Mouse (Mus musculus) small intestine, adult 2 months (tissue): Measurements from ENCODE around the gene S100a2. TPM values are rescaled to one million over a fixed set of nuclear protein-coding genes. Genes with fewer than 3 reads are reported as not detected.

Source experiments
- H3K27ac ChIP-seq: fragments of 200-500 bp; 2 replicates; pipeline ENCODE4 v1.5.1; 2012; ENCODE audit warnings: low read depth, low read length, control low read depth, inconsistent platforms; ENCODE audit not compliant: insufficient read depth
- H3K27me3 ChIP-seq: fragments of 200-500 bp; 2 replicates; pipeline ENCODE4 v1.6.1; 2012; ENCODE audit warnings: mild to moderate bottlenecking, moderate library complexity, low read length, inconsistent platforms; ENCODE audit not compliant: control insufficient read depth, insufficient read depth
- H3K36me3 ChIP-seq: fragments of 200-500 bp; 2 replicates; pipeline ENCODE4 v1.6.1; 2012; ENCODE audit warnings: mild to moderate bottlenecking, low read length, control low read depth, inconsistent platforms; ENCODE audit not compliant: control insufficient read depth, insufficient read depth
- H3K4me1 ChIP-seq: fragments of 200-500 bp; 2 replicates; pipeline ENCODE4 v1.6.1; 2012; ENCODE audit warnings: low read length, inconsistent platforms, mixed read lengths; ENCODE audit not compliant: control insufficient read depth, insufficient read depth, insufficient read length
- H3K4me3 ChIP-seq: fragments of 200-500 bp; 2 replicates; pipeline ENCODE4 v1.5.1; 2012; ENCODE audit warnings: low read depth, mild to moderate bottlenecking, control low read depth, inconsistent platforms, low read length, moderate library complexity
- CTCF ChIP-seq: fragments of 200-500 bp; IDR thresholded peaks from 2 replicates; pipeline ENCODE4 v1.5.1; 2012; ENCODE audit warnings: low read depth, mild to moderate bottlenecking, control low read depth, inconsistent platforms, low read length, moderate library complexity, mixed read lengths; ENCODE audit not compliant: insufficient replicate concordance, insufficient read length; ENCODE audit errors: extremely low read depth
- POLR2A ChIP-seq: fragments of 200-500 bp; IDR thresholded peaks from 2 replicates; pipeline ENCODE4 v1.6.1; 2012; ENCODE audit warnings: low read depth, mild to moderate bottlenecking, control low read depth, inconsistent platforms, low read length, moderate library complexity
- WGBS: fragments of 180-500 bp; shearing (Covaris S2); methylation state at CpG from one replicate; pipeline ENCODE4 v1.1.7; 2018; 5-methylcytosine and 5-hydroxymethylcytosine counted together
- polyA plus RNA-seq: library from polyadenylated mRNA; depleted of rRNA; stranded (reverse); fragments of >200 nt; gene quantifications from 2 replicates; pipeline ENCODE4 v1.2.3, GENCODE M21; 2012

S100a2 gene
- polyA plus RNA-seq, 1 experiment: not detected

DNA sequence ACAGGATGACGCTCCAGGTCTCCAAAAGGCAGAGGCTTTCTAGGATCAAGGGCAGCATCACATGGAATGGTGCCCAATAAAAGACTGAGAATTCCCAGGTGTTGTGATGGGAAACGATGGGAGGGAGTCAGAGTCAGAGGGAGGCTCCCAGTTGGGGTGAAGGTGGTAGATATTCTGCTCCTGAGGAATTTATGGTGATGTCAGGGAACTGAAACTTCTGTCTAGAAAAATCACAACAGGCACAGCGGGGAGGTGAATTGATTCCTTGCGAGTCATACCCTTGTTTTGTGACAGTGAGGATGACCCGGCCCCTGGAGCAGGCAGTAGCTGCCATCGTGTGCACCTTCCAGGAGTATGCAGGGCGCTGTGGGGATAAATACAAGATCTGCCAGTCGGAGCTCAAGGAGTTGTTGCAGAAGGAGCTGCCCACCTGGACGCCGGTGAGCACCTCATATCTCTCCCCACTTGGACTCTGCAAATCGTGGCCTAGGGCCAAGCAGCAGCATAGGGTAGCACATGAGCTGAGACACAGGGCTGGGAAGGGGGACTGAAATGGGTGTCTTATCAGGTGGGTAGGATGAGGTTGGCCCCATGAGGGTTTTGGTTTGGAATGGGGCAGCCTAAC is 11.6 kb downstream of the S100a2 start, which contains the start of gene Gm42674:
Gene Gm42674, plus strand, starts transcription at position 419 of the 625 bp plus-strand sequence.
- Histone ChIP-seq H3K36me3 (no peaks in the 10 kb centered on the region), H3K27ac (no peak within 1 kb of the TSS), H3K27me3 (no peaks in the 10 kb centered on the region), H3K4me1 (peaks cover 3% of the 10 kb centered on the region; the same call in 1 of the 2 replicates), H3K4me3 (no peak within 1 kb of the TSS)
- WGBS: 81% methylated on average over 11 of the region's 11 CpGs
- TF ChIP-seq CTCF (no peak), POLR2A (no peak)

DNA sequence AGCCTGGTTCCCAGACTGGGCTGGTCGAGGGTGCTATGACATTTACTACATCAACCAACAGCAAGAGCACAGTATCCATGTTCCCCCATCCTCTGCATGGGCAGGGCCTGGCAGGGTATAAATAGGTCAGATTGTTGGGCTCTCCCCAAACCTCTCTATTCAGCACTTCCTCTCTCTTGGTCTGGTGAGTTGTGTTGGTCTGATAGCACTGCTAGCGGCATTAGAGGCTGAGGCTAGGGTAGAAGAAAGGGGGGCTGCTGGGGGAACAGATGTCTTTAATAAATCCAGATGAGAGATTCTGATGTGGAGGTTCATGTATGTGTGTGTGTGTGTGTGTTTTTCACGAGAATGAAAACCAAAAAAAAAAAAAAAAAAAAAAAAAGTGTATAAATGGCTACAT is 13.6 kb downstream of the S100a2 start, which contains the start of gene S100a4:
Gene S100a4, plus strand, starts transcription at position 149 of the 400 bp plus-strand sequence.
- no peaks in the 10 kb centered on the region for H3K36me3 ChIP-seq
- TF ChIP-seq CTCF (no peak), POLR2A (no peak)
- H3K4me3 ChIP-seq: no peak within 1 kb of the TSS
- no peak within 1 kb of the TSS for H3K27ac ChIP-seq
- peaks cover 3% of the 10 kb centered on the region; the same call in 1 of the 2 replicates for H3K4me1 ChIP-seq
- no peaks in the 10 kb centered on the region for H3K27me3 ChIP-seq
- WGBS: 57% methylated on average over 3 of the region's 3 CpGs

DNA sequence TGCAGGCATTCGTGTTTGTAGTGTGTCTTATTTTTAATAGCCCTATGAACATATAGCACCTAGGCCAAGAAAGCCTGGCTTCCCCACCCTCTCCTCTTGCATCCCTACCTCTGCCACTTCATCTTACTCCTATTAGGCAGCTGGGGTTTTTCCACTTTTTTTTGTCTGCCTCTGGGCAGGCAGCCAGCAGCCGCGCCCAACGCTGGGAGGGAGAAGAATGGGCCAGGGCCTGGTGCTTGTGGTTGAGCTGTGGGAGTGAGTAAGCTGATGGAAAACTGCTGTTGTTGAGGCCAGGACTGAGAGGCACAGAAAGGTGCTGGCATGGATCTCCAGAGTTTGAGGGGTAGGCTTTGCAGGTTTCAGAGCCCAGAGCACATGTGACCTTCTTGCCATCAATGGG is 14.4 kb downstream of the S100a2 start:
- H3K36me3 ChIP-seq: no peaks in the 10 kb centered on the region
- 5% methylated on average over 4 of the region's 4 CpGs for WGBS
- TF ChIP-seq POLR2A: no peak
- no peak for TF ChIP-seq CTCF
- no peaks in the 10 kb centered on the region for H3K27me3 ChIP-seq
- H3K4me3 ChIP-seq: no peak overlapping the region
- peaks cover 6% of the 10 kb centered on the region; the same call in 1 of the 2 replicates for H3K4me1 ChIP-seq
- no peak overlapping the region for H3K27ac ChIP-seq

DNA sequence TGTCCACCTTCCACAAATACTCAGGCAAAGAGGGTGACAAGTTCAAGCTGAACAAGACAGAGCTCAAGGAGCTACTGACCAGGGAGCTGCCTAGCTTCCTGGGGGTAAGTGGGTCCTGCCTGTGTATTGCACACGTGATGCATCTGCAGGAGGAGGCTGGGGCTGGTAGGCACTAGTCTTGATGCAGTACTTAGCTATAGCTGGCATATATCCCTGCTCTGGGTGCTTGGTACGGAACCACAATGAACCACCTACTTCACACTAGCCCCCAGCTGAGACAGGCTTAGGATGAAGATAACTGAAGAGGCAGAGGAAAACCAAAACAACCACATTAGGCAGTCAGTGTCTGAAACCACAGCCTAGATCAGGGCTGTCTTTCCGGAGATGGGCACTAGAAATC is 15.0 kb downstream of the S100a2 start:
- H3K27ac ChIP-seq: no peak overlapping the region
- H3K4me1 ChIP-seq: peaks cover 6% of the 10 kb centered on the region; the same call in 1 of the 2 replicates
- no peak overlapping the region for H3K4me3 ChIP-seq
- WGBS: 78% methylated on average over 3 of the region's 3 CpGs
- no peaks in the 10 kb centered on the region for H3K27me3 ChIP-seq
- TF ChIP-seq CTCF (no peak), POLR2A (no peak)
- H3K36me3 ChIP-seq: no peaks in the 10 kb centered on the region

DNA sequence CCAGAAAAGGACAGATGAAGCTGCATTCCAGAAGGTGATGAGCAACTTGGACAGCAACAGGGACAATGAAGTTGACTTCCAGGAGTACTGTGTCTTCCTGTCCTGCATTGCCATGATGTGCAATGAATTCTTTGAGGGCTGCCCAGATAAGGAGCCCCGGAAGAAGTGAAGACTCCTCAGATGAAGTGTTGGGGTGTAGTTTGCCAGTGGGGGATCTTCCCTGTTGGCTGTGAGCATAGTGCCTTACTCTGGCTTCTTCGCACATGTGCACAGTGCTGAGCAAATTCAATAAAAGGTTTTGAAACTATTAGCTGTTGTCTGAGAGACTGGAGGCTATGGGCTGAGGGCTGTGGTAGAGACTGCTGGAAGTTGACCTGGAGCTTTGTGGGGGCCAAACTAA is 15.7 kb downstream of the S100a2 start:
- Histone ChIP-seq H3K4me3 (no peak overlapping the region), H3K4me1 (peaks cover 6% of the 10 kb centered on the region; the same call in 1 of the 2 replicates), H3K27me3 (no peaks in the 10 kb centered on the region), H3K27ac (no peak overlapping the region), H3K36me3 (no peaks in the 10 kb centered on the region)
- WGBS: 94% methylated on average over 2 of the region's 2 CpGs
- no peak for TF ChIP-seq CTCF
- TF ChIP-seq POLR2A: no peak

DNA sequence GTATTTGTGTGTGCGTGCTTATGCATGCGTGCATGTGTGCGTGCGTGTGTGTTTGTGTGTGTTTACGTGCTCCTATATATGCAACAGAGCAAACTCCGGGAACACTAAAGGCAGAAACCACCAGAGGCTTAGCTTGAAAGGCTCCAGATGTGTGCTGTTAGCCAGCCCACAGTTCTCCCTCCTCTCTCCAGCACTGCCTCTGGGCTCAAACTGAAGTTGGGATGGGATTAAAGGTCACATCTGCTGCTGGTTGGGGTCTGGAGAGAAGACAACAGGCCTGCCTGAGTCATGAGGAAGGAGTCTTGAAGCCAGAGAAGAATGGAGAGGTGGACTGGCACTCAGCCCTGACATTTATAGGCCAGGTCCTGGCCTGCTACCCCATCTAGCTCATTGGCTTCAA is 16.1 kb downstream of the S100a2 start:
- Histone ChIP-seq H3K36me3 (no peaks in the 10 kb centered on the region), H3K27ac (no peak overlapping the region), H3K4me1 (peaks cover 6% of the 10 kb centered on the region; the same call in 1 of the 2 replicates), H3K4me3 (no peak overlapping the region), H3K27me3 (no peaks in the 10 kb centered on the region)
- 89% methylated on average over 6 of the region's 6 CpGs for WGBS
- no peak for TF ChIP-seq POLR2A
- no peak for TF ChIP-seq CTCF

DNA sequence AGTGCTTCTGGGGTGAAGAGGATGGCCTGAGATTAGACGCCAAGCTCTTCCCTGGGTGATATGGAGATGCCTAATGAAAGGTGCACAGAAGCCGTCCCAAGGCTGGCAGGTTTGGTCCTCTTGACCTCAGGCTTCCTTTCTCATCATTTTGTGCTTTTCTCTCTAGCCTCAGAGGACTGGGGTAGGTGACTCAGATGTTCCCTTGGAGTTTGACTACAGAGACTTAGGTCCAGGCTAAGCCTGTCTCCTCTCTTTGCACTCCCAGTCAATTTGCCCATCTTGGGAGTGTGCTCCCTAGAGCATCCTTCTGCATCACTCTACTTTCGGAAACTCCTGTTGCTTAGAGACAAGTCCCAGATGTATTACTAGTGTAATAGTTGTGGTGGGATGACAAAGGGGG is 17.3 kb downstream of the S100a2 start:
- no peaks in the 10 kb centered on the region for H3K27me3 ChIP-seq
- H3K4me3 ChIP-seq: no peak overlapping the region
- TF ChIP-seq POLR2A: no peak
- no peak for TF ChIP-seq CTCF
- no peaks in the 10 kb centered on the region for H3K36me3 ChIP-seq
- H3K27ac ChIP-seq: no peak overlapping the region
- peaks cover 6% of the 10 kb centered on the region for H3K4me1 ChIP-seq
- 91% methylated on average over 3 of the region's 3 CpGs for WGBS
